Mouse (Mus musculus): ENCODE data around the gene Mre11a. TPM values are rescaled to one million over a fixed set of nuclear protein-coding genes. Genes with fewer than 3 reads are reported as not detected.
A peak's percentile ranks its signal among the peaks of the same experiment; 100 is the strongest.

Mre11a gene
- polyA plus RNA-seq (2016; fragmentation: Nextera tagmentation; extraction: Ambion mirVana), result 20.6 and 25.9 TPM in 2 replicates

GRCm38 (mm10) chr9:14784039-14785002, at the start of gene Mre11a, which contains the start of gene Ankrd49:
Gene Mre11a, plus strand, starts transcription at chr9:14784654.
Gene Ankrd49, minus strand, starts transcription at chr9:14784856.
- Histone ChIP-seq H3K36me3 (peaks cover 34% of the 10 kb centered on the region), H3K4me3 (peak within 1 kb of the TSS; percentile 67), H3K27ac (peak within 1 kb of the TSS; percentile 92), H3K9me3 (replicated peaks) (no peaks in the 10 kb centered on the region), H3K4me1 (peaks cover 9% of the 10 kb centered on the region), H3K4me2 (replicated peaks) (peak within 1 kb of the TSS; percentile 76), H3K27me3 (no peaks in the 10 kb centered on the region), H3K9ac (peak within 1 kb of the TSS; percentile 79)
- WGBS, result under 1% methylated on average over 62 of the region's 62 CpGs
- peak; percentile 100 for ATAC-seq (ENCODE audit: low FRiP score)

- ATAC-seq (ENCODE audit: low FRiP score), result no peak
- Histone ChIP-seq H3K36me3 (no peaks in the 10 kb centered on the region), H3K4me3 (no peak overlapping the region), H3K9ac (no peak overlapping the region), H3K27me3 (no peaks in the 10 kb centered on the region), H3K9me3 (replicated peaks) (no peaks in the 10 kb centered on the region), H3K27ac (no peak overlapping the region), H3K4me1 (no peaks in the 10 kb centered on the region), H3K4me2 (replicated peaks) (no peak overlapping the region)
- WGBS, result 88% methylated on average over 4 of the region's 4 CpGs
These were observed 44.8 kb upstream of the Mre11a start for GRCm38 (mm10) chr9:14739498-14740150.

- Histone ChIP-seq H3K9ac (no peak within 1 kb of the TSS), H3K9me3 (replicated peaks) (no peaks in the 10 kb centered on the region), H3K27ac (no peak within 1 kb of the TSS), H3K4me1 (no peaks in the 10 kb centered on the region), H3K27me3 (no peaks in the 10 kb centered on the region), H3K36me3 (no peaks in the 10 kb centered on the region), H3K4me2 (replicated peaks) (no peak within 1 kb of the TSS), H3K4me3 (no peak within 1 kb of the TSS)
- ATAC-seq (ENCODE audit: low FRiP score), result no peak
- 87% methylated on average over 19 of the region's 19 CpGs for WGBS
These were observed 44.1 kb upstream of the Mre11a start, which contains the start of gene Piwil4 for GRCm38 (mm10) chr9:14740151-14740924. Gene Piwil4, minus strand, starts transcription at chr9:14740733.

- 0 out of 2 replicates have a peak, but pooled peaks cover 11% of the 10 kb centered on the region for H3K4me1 ChIP-seq
- ATAC-seq (ENCODE audit: low FRiP score), result peak; percentile 53
- H3K4me3 ChIP-seq, result peak overlapping the region; percentile 50
- no peaks in the 10 kb centered on the region for H3K9me3 ChIP-seq (replicated peaks)
- no peak overlapping the region for H3K27ac ChIP-seq
- WGBS, result 58% methylated on average over 42 of the region's 42 CpGs
- peaks cover 30% of the 10 kb centered on the region for H3K27me3 ChIP-seq
- H3K4me2 ChIP-seq (replicated peaks), result peak overlapping the region; percentile 91
- no peaks in the 10 kb centered on the region for H3K36me3 ChIP-seq
- peak overlapping the region; percentile 64 for H3K9ac ChIP-seq
These were observed 33.5 kb upstream of the Mre11a start for GRCm38 (mm10) chr9:14750901-14751502.

- Histone ChIP-seq H3K9me3 (replicated peaks) (no peaks in the 10 kb centered on the region), H3K4me2 (replicated peaks) (peak overlapping the region; percentile 91), H3K27me3 (peaks cover 30% of the 10 kb centered on the region), H3K36me3 (no peaks in the 10 kb centered on the region), H3K4me1 (0 out of 2 replicates have a peak, but pooled peaks cover 11% of the 10 kb centered on the region), H3K4me3 (peak overlapping the region; percentile 50), H3K27ac (peak overlapping the region; percentile 32; the same call in 1 of the 2 replicates), H3K9ac (peak overlapping the region; percentile 64)
- WGBS, result under 1% methylated on average over 41 of the region's 50 CpGs
- peak; percentile 86 for ATAC-seq (ENCODE audit: low FRiP score)
These were observed 32.9 kb upstream of the Mre11a start for GRCm38 (mm10) chr9:14751503-14752000.

GRCm38 (mm10) chr9:14752001-14752522, 32.4 kb upstream of the Mre11a start, which contains the start of gene Fut4:
Gene Fut4, minus strand, starts transcription at chr9:14752393.
- H3K4me3 ChIP-seq, result peak within 1 kb of the TSS; percentile 50
- H3K9ac ChIP-seq, result peak within 1 kb of the TSS; percentile 64
- under 1% methylated on average over 25 of the region's 28 CpGs for WGBS
- no peaks in the 10 kb centered on the region for H3K9me3 ChIP-seq (replicated peaks)
- H3K36me3 ChIP-seq, result no peaks in the 10 kb centered on the region
- peak; percentile 86 for ATAC-seq (ENCODE audit: low FRiP score)
- H3K4me2 ChIP-seq (replicated peaks), result peak within 1 kb of the TSS; percentile 91
- H3K27me3 ChIP-seq, result peaks cover 30% of the 10 kb centered on the region
- peak within 1 kb of the TSS; percentile 32; the same call in 1 of the 2 replicates for H3K27ac ChIP-seq
- 0 out of 2 replicates have a peak, but pooled peaks cover 11% of the 10 kb centered on the region for H3K4me1 ChIP-seq

GRCm38 (mm10) chr9:14753947-14754346, 30.5 kb upstream of the Mre11a start:
- ATAC-seq (ENCODE audit: low FRiP score), result no peak
- H3K27me3 ChIP-seq, result peaks cover 30% of the 10 kb centered on the region
- H3K9ac ChIP-seq, result no peak overlapping the region
- H3K9me3 ChIP-seq (replicated peaks), result no peaks in the 10 kb centered on the region
- H3K27ac ChIP-seq, result no peak overlapping the region
- H3K4me1 ChIP-seq, result 0 out of 2 replicates have a peak, but pooled peaks cover 11% of the 10 kb centered on the region
- H3K4me3 ChIP-seq, result no peak overlapping the region
- no peaks in the 10 kb centered on the region for H3K36me3 ChIP-seq
- no peak overlapping the region for H3K4me2 ChIP-seq (replicated peaks)

GRCm38 (mm10) chr9:14754469-14754868, 30.0 kb upstream of the Mre11a start:
- no peak for ATAC-seq (ENCODE audit: low FRiP score)
- 0 out of 2 replicates have a peak, but pooled peaks cover 11% of the 10 kb centered on the region for H3K4me1 ChIP-seq

GRCm38 (mm10) chr9:14758590-14758989, 25.9 kb upstream of the Mre11a start:
- no peak for ATAC-seq (ENCODE audit: low FRiP score)
- Histone ChIP-seq H3K4me1 (no peaks in the 10 kb centered on the region), H3K9ac (no peak overlapping the region), H3K36me3 (no peaks in the 10 kb centered on the region), H3K27ac (no peak overlapping the region), H3K9me3 (replicated peaks) (no peaks in the 10 kb centered on the region), H3K4me2 (replicated peaks) (no peak overlapping the region), H3K27me3 (no peaks in the 10 kb centered on the region), H3K4me3 (no peak overlapping the region)
- 80% methylated on average over 7 of the region's 7 CpGs for WGBS

More at GRCm38 (mm10) chr9:14754469-14754868, 30.0 kb upstream of the Mre11a start:
- no peaks in the 10 kb centered on the region for H3K36me3 ChIP-seq
- H3K27ac ChIP-seq, result no peak overlapping the region
- H3K27me3 ChIP-seq, result peaks cover 30% of the 10 kb centered on the region
- no peak overlapping the region for H3K4me2 ChIP-seq (replicated peaks)
- no peaks in the 10 kb centered on the region for H3K9me3 ChIP-seq (replicated peaks)
- no peak overlapping the region for H3K9ac ChIP-seq
- H3K4me3 ChIP-seq, result no peak overlapping the region
- 90% methylated on average over 3 of the region's 3 CpGs for WGBS

- no peak overlapping the region for H3K27ac ChIP-seq
- H3K4me2 ChIP-seq (replicated peaks), result no peak overlapping the region
- no peak for ATAC-seq (ENCODE audit: low FRiP score)
- no peak overlapping the region for H3K9ac ChIP-seq
- H3K9me3 ChIP-seq (replicated peaks), result no peaks in the 10 kb centered on the region
- H3K36me3 ChIP-seq, result no peaks in the 10 kb centered on the region
- H3K4me3 ChIP-seq, result no peak overlapping the region
- no peaks in the 10 kb centered on the region for H3K4me1 ChIP-seq
- no peaks in the 10 kb centered on the region for H3K27me3 ChIP-seq
These were observed 25.2 kb upstream of the Mre11a start for GRCm38 (mm10) chr9:14759261-14759660.

GRCm38 (mm10) chr9:14764765-14765164, 19.7 kb upstream of the Mre11a start:
- Histone ChIP-seq H3K9ac (no peak overlapping the region), H3K9me3 (replicated peaks) (no peaks in the 10 kb centered on the region), H3K27me3 (0 out of 2 replicates have a peak, but pooled peaks cover 4% of the 10 kb centered on the region), H3K4me2 (replicated peaks) (no peak overlapping the region), H3K36me3 (no peaks in the 10 kb centered on the region), H3K27ac (no peak overlapping the region), H3K4me3 (no peak overlapping the region), H3K4me1 (peaks cover 2% of the 10 kb centered on the region; the same call in 1 of the 2 replicates)
- ATAC-seq (ENCODE audit: low FRiP score), result 0 out of 2 replicates have a peak, but pooled peaks have one; percentile 40
- WGBS, result 27% methylated on average over 7 of the region's 7 CpGs
